11 mouse cellular contexts compared by ENCODE assay signal in genomic region chr1:152572755-152573469, GRCm38 (mm10).
A peak's percentile ranks its signal among the peaks of the same experiment; 100 is the strongest.
DNase-seq lines count a peak whose midpoint lies in the region; ATAC-seq and TF ChIP-seq lines count a peak whose summit lies in the region.
"Had no signal": no experiment of that assay in that cellular context is flagged by ENCODE, and none has a peak within 500 bp of the region (broad histone marks: within the 10 kb centered on the region; RNA-seq: fewer than 3 reads in every experiment).

No protein-coding gene starts in this region.

- TF ChIP-seq CTCF in kidney, adult 2 months (conservative IDR thresholded peaks at IDR 0.05; ENCODE audit: insufficient read depth, insufficient read length, low read depth, low read length): no peak

- peaks cover 40% of the 10 kb centered on the region for H3K4me1 ChIP-seq in kidney, adult 2 months (ENCODE audit: control insufficient read depth, insufficient read depth, low read length)

- peak overlapping the region; percentile 62 for H3K27ac ChIP-seq in kidney, adult 2 months (ENCODE audit: insufficient read depth, low read depth, low read length)
- H3K27ac ChIP-seq: macrophage had no signal

- DNase-seq in kidney, adult 2 months: peak; percentile 49
- DNase-seq in kidney, adult 8-10 months: no peak
- peak; percentile 91 for DNase-seq in R1 (ENCODE audit: low read depth, low spot score)
- DNase-seq in lung, postnatal 4 days: peak; percentile 27 to 56
- DNase-seq in ovary, adult 18-20 months (ENCODE audit: low spot score): no peak
- no peak for DNase-seq in yolk sac, embryonic 10.5 days (ENCODE audit: low spot score)
- DNase-seq: cerebellum, postnatal 25 days; right cerebral cortex, postnatal 14 days had no signal

- H3K27me3 ChIP-seq in kidney, adult 2 months (replicated peaks; ENCODE audit: control insufficient read depth, insufficient read depth, low read length): no peaks in the 10 kb centered on the region

- no peaks in the 10 kb centered on the region; the same call in 1 of the 2 replicates for H3K36me3 ChIP-seq in kidney, adult 2 months (ENCODE audit: control insufficient read depth, insufficient read depth, low read length)

- WGBS in kidney, adult 2 months: 19% methylated on average over 7 of the region's 7 CpGs

- no peak for TF ChIP-seq POLR2A in kidney, adult 2 months (IDR thresholded peaks at IDR 0.05; ENCODE audit: low read depth, low read length)

- H3K4me3 ChIP-seq in kidney, adult 2 months (ENCODE audit: insufficient read depth, low read depth, low read length): no peak overlapping the region

- ATAC-seq in common myeloid progenitor, adult 5-6 weeks (replicated peaks; ENCODE audit: low read depth, poor library complexity, severe bottlenecking): peak; percentile 93
- no peak for ATAC-seq in frontal cortex, adult (ENCODE audit: low TSS enrichment)

Comparison
In these comparisons a context has a peak if more than half of its experiments do, and no peak if none do; other contexts are left out.
1. DNase-seq: peak in kidney, adult 2 months (single experiment), R1 (single experiment) and lung, postnatal 4 days (2 of 2); none in kidney, adult 8-10 months (0 of 2), ovary, adult 18-20 months (single experiment) and yolk sac, embryonic 10.5 days (single experiment).